Mouse (Mus musculus) gastrocnemius, adult 2 months (tissue): ENCODE data around the gene Ubr7. TPM values are rescaled to one million over a fixed set of nuclear protein-coding genes. Genes with fewer than 3 reads are reported as not detected.

Experiments
- DNase-seq: peaks from one replicate; pipeline ENCODE4 v3.0.0; 2022
- H3K27ac ChIP-seq: fragments of 200-600 bp; 2 replicates; pipeline ENCODE4 v1.8.1; 2022; ENCODE audit warnings: mild to moderate bottlenecking
- H3K4me3 ChIP-seq: fragments of 200-600 bp; 2 replicates; pipeline ENCODE4 v1.8.1; 2022; ENCODE audit warnings: mild to moderate bottlenecking, moderate library complexity
- CTCF ChIP-seq: fragments of 200-600 bp; IDR thresholded peaks from 2 replicates; pipeline ENCODE4 v1.8.1; 2022; ENCODE audit warnings: antibody characterized with exemption, mild to moderate bottlenecking, moderate library complexity
- intact Hi-C: fragments of 180-260 bp; cut with DNase I; formaldehyde crosslinking; loops from one replicate; pipeline ENCODE4 v1.15.1; 2025
- total RNA-seq, 2 experiments: library from RNA; stranded (reverse); gene quantifications; 2 replicates each; pipeline ENCODE4 v1.2.3; 2021

Ubr7 gene
- total RNA-seq, 2 experiments from 2014 or later, result 14.1 to 15.6 TPM

GRCm38 (mm10) chr12:102744839-102745238, 12.9 kb upstream of the Ubr7 start:
- intact Hi-C loops, result no loop called here
- Histone ChIP-seq H3K4me3 (peak overlapping the region; percentile 89), H3K27ac (no peak overlapping the region)
- no peak for DNase-seq
- no peak for TF ChIP-seq CTCF

DNA sequence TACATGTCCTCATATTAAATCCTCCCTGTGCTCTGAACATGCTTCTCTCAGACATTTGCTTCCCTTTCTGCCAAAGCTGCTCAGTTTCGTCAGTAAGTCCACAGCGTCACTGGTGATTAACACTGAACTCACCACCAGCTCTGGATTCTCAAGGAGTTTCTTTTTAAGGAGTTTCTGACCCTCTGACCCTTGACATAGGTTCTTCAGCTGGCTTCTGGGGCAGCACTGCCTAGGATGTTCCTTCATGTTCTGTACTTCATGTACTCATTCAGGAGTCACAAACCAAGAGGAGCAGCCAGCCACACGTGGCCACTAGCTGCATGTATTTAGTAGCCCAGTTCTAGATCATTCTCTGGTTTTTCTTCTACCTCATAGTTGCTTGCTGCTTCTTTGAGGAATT, 9.5 kb upstream of the Ubr7 start:
- intact Hi-C loops, result no loop called here
- DNase-seq, result no peak
- no peak overlapping the region for H3K27ac ChIP-seq
- H3K4me3 ChIP-seq, result no peak overlapping the region
- TF ChIP-seq CTCF, result no peak

DNA sequence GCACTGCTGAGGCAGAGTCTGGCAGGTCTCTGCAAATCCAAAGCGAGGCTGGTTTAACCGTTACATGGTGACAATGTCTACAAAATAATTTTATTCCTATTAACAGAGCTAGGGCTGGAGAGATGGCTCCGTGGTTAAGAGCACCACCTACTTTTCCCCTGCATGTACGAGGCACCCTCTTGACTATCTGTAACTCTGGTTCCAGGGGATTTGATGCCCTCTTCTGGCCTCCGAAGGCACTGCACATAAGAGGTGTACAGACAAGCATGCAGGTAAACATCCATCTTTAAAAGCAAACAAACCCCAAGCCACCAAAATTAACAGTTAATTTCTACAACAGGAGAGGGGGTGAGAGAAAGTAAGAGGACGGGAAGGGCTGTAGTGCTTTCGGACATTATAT, 1.5 kb upstream of the Ubr7 start:
- Histone ChIP-seq H3K27ac (no peak overlapping the region), H3K4me3 (peak overlapping the region; percentile 98)
- intact Hi-C loops, result loop anchor here (5.0 kb wide), 1 partner anchor 121 kb away; the partner anchor contains the start of gene Btbd7
- peak; percentile 24; the same call in 1 of the 2 replicates for TF ChIP-seq CTCF
- no peak for DNase-seq

DNA sequence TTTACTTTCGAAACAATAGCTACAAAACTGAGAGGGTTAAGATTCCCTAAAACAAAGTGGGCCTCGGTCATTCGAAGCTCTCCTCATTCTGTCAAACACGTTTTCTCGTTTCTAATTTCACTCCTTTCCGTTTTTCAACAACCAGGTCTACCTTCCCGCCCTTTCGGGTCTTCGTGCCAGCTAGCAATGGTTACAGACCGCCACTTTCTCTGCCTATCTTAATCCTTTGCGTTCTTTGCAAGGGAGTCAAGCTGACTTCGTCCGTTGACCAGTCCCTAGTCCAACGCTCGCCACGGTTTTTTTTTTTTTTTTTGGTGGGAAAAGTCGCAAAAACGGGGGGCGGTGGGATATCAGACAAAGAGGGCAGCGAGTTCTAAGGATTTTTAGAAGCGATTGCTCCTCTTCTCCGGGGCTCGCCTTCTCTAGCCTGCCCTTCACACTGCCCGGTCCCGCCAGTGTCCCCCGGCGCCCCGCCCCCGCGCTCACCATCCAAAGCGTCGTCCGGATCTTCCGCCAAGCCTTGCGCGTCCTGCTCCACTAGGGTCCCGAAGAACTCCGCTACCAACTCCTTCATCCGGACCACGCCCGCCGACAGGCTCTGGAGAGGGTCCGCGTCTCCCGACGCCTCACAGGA, 595 bp upstream of the Ubr7 start:
- TF ChIP-seq CTCF, result no peak
- DNase-seq, result no peak
- intact Hi-C loops, result loop anchor here (5.0 kb wide), 1 partner anchor 120 kb away; the partner anchor contains the start of gene Btbd7

DNA sequence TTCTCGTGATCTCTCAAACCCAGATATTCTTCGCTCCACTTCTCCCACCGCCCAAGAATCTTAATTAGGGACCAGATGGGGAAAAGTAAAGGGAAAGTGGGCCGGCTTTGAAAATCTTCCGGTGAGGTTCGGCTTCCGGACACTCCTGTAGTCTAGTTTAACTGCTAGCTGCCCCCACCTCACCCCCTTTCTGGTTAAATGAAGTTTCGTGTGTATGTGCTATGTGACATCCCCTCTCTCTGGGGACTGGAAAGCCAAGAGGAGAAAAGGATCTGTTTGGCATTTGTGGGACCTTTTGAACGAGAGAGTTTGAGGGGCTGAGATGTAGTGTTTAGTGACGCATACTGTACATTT, 613 bp downstream of the Ubr7 start, which contains the start of gene Gm20604:
Gm20604 (minus strand) TSS at position 270 of the 354 bp plus-strand sequence.
- H3K27ac ChIP-seq, result peak within 1 kb of the TSS; percentile 93
- peak within 1 kb of the TSS; percentile 98 for H3K4me3 ChIP-seq
- DNase-seq, result no peak
- intact Hi-C loops, result loop anchor here (5.0 kb wide), 1 partner anchor 119 kb away; the partner anchor contains the start of gene Btbd7
- no peak for TF ChIP-seq CTCF

More for the DNA sequence above, 595 bp upstream of the Ubr7 start:
- Histone ChIP-seq H3K4me3 (peak overlapping the region; percentile 98), H3K27ac (peak overlapping the region; percentile 93)

GRCm38 (mm10) chr12:102758936-102759335, 1.2 kb downstream of the Ubr7 start:
- intact Hi-C loops, result loop anchor here (5.0 kb wide), 1 partner anchor 118 kb away; the partner anchor contains the start of gene Btbd7

GRCm38 (mm10) chr12:102761668-102762067, 3.9 kb downstream of the Ubr7 start:
- Histone ChIP-seq H3K27ac (no peak overlapping the region), H3K4me3 (no peak overlapping the region)
- intact Hi-C loops, result no loop called here
- no peak for DNase-seq
- TF ChIP-seq CTCF, result no peak

More at GRCm38 (mm10) chr12:102758936-102759335, 1.2 kb downstream of the Ubr7 start:
- DNase-seq, result no peak
- Histone ChIP-seq H3K4me3 (peak overlapping the region; percentile 98), H3K27ac (peak overlapping the region; percentile 93)
- TF ChIP-seq CTCF, result no peak

DNA sequence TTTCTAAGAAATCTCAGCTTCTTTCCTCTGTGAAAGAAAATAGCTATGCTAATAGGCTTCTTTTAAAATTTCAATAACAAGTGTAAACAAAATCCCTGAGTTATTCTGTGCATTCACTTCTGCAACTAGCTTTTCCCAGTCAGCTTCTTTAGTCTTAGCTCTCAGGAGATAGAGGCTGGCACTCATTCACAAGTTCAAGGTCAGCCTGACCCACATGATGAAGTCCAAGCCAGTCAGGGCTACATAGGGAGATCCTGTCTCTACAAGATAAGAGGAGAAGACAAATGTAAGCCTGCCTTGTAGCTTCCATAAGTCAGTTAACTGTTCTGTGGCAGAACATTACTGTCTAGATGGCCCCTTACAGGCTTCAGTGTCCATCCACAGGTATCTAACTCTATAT, 5.9 kb downstream of the Ubr7 start:
- TF ChIP-seq CTCF, result no peak
- intact Hi-C loops, result no loop called here
- no peak overlapping the region for H3K4me3 ChIP-seq
- no peak for DNase-seq
- no peak overlapping the region for H3K27ac ChIP-seq

GRCm38 (mm10) chr12:102769000-102769399, 11.2 kb downstream of the Ubr7 start:
- no peak overlapping the region for H3K4me3 ChIP-seq
- no peak for DNase-seq
- intact Hi-C loops, result no loop called here

DNA sequence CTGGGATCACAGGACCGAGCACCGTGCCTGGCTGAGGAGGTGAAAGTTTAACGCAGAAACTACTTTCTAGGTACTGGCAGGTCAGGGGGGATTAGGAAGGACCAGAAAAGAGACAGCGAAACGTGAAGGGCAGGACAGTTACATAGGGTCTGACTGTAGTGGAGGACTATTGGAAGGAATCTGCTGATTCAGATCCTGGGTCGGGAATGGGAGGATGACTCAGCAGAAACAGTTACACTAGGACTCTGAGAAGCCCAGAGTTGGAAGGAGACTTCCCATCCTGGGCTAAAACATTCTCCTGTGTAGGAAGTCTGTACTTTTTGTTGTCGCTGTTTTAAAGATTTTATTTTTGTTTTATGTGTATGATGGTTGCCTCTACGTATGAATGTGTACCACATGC, 13.8 kb downstream of the Ubr7 start:
- no peak for DNase-seq
- Histone ChIP-seq H3K4me3 (no peak overlapping the region), H3K27ac (no peak overlapping the region)
- no peak for TF ChIP-seq CTCF
- intact Hi-C loops, result no loop called here

More at GRCm38 (mm10) chr12:102769000-102769399, 11.2 kb downstream of the Ubr7 start:
- peak; percentile 26; the same call in 1 of the 2 replicates for TF ChIP-seq CTCF
- H3K27ac ChIP-seq, result no peak overlapping the region

- intact Hi-C loops, result no loop called here
- H3K4me3 ChIP-seq, result no peak overlapping the region
- no peak overlapping the region for H3K27ac ChIP-seq
- TF ChIP-seq CTCF, result no peak
- no peak for DNase-seq
Observed at GRCm38 (mm10) chr12:102772676-102773075, 14.9 kb downstream of the Ubr7 start.

DNA sequence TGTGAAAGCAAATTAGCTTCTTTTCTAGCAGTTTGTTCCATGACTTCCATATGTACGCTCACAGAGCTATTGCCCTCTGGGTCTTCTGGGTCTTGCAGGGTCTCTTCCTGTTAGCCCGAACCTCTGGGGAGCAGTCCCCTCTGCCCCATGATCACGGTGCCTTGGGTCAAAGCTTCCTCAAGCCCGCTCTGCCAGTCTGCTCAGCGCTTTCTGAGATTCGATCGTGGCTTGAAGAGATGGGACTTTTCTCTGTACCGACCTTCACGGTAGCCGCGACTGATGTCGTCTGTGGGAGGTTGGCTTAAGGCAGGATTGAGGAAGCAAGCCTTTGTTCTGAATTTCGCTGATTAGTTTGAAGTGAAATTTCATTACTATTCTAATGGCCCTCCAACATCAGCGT, 18.3 kb downstream of the Ubr7 start:
- no peak for DNase-seq
- H3K27ac ChIP-seq, result no peak overlapping the region
- TF ChIP-seq CTCF, result no peak
- H3K4me3 ChIP-seq, result no peak overlapping the region
- intact Hi-C loops, result no loop called here

DNA sequence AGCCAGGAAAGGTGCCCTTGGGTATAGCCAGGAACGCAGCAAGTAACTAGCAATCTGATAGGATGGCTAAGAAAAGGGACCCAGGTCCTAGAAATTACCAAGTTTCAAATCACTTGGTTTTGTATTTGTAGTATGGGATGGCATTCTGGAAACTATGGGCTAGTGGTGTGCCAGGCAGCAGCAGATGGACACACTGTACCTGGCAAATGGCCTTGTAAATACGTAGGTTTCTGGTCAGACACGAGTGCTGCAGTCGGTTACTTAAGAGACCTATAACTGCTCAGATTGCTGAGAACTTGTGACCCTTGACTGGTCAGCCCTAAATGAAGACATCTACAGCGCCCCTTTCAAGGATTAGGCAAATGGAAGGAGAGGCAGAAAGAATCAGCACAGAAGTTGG, 20.4 kb downstream of the Ubr7 start:
- DNase-seq, result no peak

DNA sequence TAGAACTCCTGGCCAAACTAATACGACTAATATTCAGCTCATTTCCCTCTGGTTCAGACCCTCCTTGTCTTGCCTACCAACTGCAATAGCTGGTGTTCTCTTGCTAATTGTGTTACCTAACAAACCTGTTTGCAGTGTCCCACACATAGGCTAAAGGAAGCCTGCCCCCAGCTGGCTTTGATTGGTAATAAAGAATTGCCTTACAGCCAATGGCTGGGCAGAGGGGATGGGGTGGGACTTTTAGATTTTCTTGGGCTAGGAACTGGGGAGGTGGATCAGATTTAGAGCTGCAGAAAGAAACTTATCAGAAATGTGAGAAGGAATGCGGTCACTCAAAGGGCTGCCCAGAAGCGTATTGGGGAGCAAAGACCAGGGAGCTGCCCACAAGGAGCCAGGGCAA, 21.7 kb downstream of the Ubr7 start:
- Histone ChIP-seq H3K27ac (no peak overlapping the region), H3K4me3 (no peak overlapping the region)
- intact Hi-C loops, result no loop called here
- TF ChIP-seq CTCF, result peak; percentile 13; the same call in 1 of the 2 replicates
- DNase-seq, result no peak

More for the DNA sequence above, 20.4 kb downstream of the Ubr7 start:
- Histone ChIP-seq H3K27ac (no peak overlapping the region), H3K4me3 (no peak overlapping the region)
- TF ChIP-seq CTCF, result no peak
- intact Hi-C loops, result no loop called here
